Mouse (Mus musculus): ENCODE data around the gene Mesp2. TPM values are rescaled to one million over a fixed set of nuclear protein-coding genes. Genes with fewer than 3 reads are reported as not detected.

Mesp2 gene
- total RNA-seq, 2 experiments from 2014 or later, result 1.6 to 2.0 TPM

- DNase-seq (ENCODE audit: low spot score in 2 of 2), result no peak
These were observed 8.5 kb upstream of the Mesp2 start for GRCm38 (mm10) chr7:79802037-79802436.

- DNase-seq (ENCODE audit: low spot score in 2 of 2), result no peak
These were observed 6.6 kb upstream of the Mesp2 start for GRCm38 (mm10) chr7:79803887-79804286.

GRCm38 (mm10) chr7:79808561-79808960, 2.0 kb upstream of the Mesp2 start:
- DNase-seq (ENCODE audit: low spot score in 2 of 2), result no peak

- DNase-seq (ENCODE audit: low spot score in 2 of 2), result no peak
These were observed 2.9 kb downstream of the Mesp2 start for GRCm38 (mm10) chr7:79813409-79813808.

- DNase-seq (ENCODE audit: low spot score in 2 of 2), result no peak
These were observed 7.8 kb downstream of the Mesp2 start for GRCm38 (mm10) chr7:79818321-79818720.

- DNase-seq (ENCODE audit: low spot score in 2 of 2), result no peak
These were observed 9.0 kb downstream of the Mesp2 start for GRCm38 (mm10) chr7:79819515-79819914.

- no peak for DNase-seq (ENCODE audit: low spot score in 2 of 2)
These were observed 9.5 kb downstream of the Mesp2 start for GRCm38 (mm10) chr7:79819996-79820395.

GRCm38 (mm10) chr7:79822092-79822695, 11.7 kb downstream of the Mesp2 start:
- DNase-seq (ENCODE audit: low spot score in 2 of 2), result no peak

GRCm38 (mm10) chr7:79828341-79828740, 17.8 kb downstream of the Mesp2 start:
- DNase-seq (ENCODE audit: low spot score in 2 of 2), result no peak

- no peak for DNase-seq (ENCODE audit: low spot score in 2 of 2)
These were observed 20.6 kb downstream of the Mesp2 start for GRCm38 (mm10) chr7:79831145-79831544.

GRCm38 (mm10) chr7:79831585-79831984, 21.1 kb downstream of the Mesp2 start:
- DNase-seq (ENCODE audit: low spot score in 2 of 2), result no peak

- DNase-seq (ENCODE audit: low spot score in 2 of 2), result no peak
These were observed 22.5 kb downstream of the Mesp2 start for GRCm38 (mm10) chr7:79832980-79833379.

- no peak for DNase-seq (ENCODE audit: low spot score in 2 of 2)
These were observed 24.7 kb downstream of the Mesp2 start for GRCm38 (mm10) chr7:79835196-79835595.

GRCm38 (mm10) chr7:79837247-79837646, 26.7 kb downstream of the Mesp2 start:
- DNase-seq (ENCODE audit: low spot score in 2 of 2), result no peak

- DNase-seq (ENCODE audit: low spot score in 2 of 2), result no peak
These were observed 31.6 kb downstream of the Mesp2 start for GRCm38 (mm10) chr7:79842163-79842562.

- DNase-seq (ENCODE audit: low spot score in 2 of 2), result no peak
These were observed 33.7 kb downstream of the Mesp2 start for GRCm38 (mm10) chr7:79844090-79844802.

GRCm38 (mm10) chr7:79846342-79846741, 35.8 kb downstream of the Mesp2 start:
- DNase-seq (ENCODE audit: low spot score in 2 of 2), result no peak

- DNase-seq (ENCODE audit: low spot score in 2 of 2), result no peak
These were observed 37.2 kb downstream of the Mesp2 start for GRCm38 (mm10) chr7:79847456-79848451.

- no peak for DNase-seq (ENCODE audit: low spot score in 2 of 2)
These were observed 45.8 kb downstream of the Mesp2 start for GRCm38 (mm10) chr7:79856305-79856704.

GRCm38 (mm10) chr7:79858202-79858934, 47.8 kb downstream of the Mesp2 start:
- no peak for DNase-seq (ENCODE audit: low spot score in 2 of 2)

Data from left cerebral cortex, adult 18-20 months (tissue).